Mouse (Mus musculus) cortical plate, adult 2 months (tissue): ENCODE data around the gene Ankrd23. TPM values are rescaled to one million over a fixed set of nuclear protein-coding genes. Genes with fewer than 3 reads are reported as not detected.

Source experiments
- H3K27ac ChIP-seq: fragments of 200-500 bp; 2 replicates; pipeline ENCODE4 v1.5.1; 2012; ENCODE audit warnings: low read length, control low read depth, inconsistent platforms; ENCODE audit not compliant: insufficient read depth
- H3K4me1 ChIP-seq: fragments of 200-500 bp; 2 replicates; pipeline ENCODE4 v1.6.1; 2011; ENCODE audit warnings: low read length; ENCODE audit not compliant: control insufficient read depth, insufficient read depth
- H3K4me3 ChIP-seq: fragments of 200-500 bp; 2 replicates; pipeline ENCODE4 v1.5.1; 2011; ENCODE audit warnings: mild to moderate bottlenecking, low read length, control low read depth; ENCODE audit not compliant: insufficient read depth
- CTCF ChIP-seq: fragments of 200-500 bp; IDR thresholded peaks from 2 replicates; pipeline ENCODE4 v1.5.1; 2011; ENCODE audit warnings: mild to moderate bottlenecking, control low read depth, low read length; ENCODE audit not compliant: insufficient read depth; ENCODE audit errors: extremely low read depth
- POLR2A ChIP-seq: fragments of 200-500 bp; IDR thresholded peaks from 2 replicates; pipeline ENCODE4 v1.6.1; 2011; ENCODE audit warnings: mild to moderate bottlenecking, low read length, control low read depth; ENCODE audit not compliant: insufficient read depth; ENCODE audit errors: extremely low read depth
- polyA plus RNA-seq: library from polyadenylated mRNA; depleted of rRNA; stranded (reverse); fragments of >200 nt; gene quantifications from 2 replicates; pipeline ENCODE4 v1.2.3, GENCODE M21; 2012

Gene Ankrd23
- polyA plus RNA-seq, 1 experiment, result 10.4 TPM

GRCm38 (mm10) chr1:36528351-36528750, 8.3 kb downstream of the Ankrd23 start:
- Histone ChIP-seq H3K4me3 (no peak overlapping the region), H3K4me1 (no peaks in the 10 kb centered on the region), H3K27ac (no peak overlapping the region)
- TF ChIP-seq POLR2A, result no peak
- no peak for TF ChIP-seq CTCF

GRCm38 (mm10) chr1:36526903-36527302, 9.8 kb downstream of the Ankrd23 start:
- H3K4me1 ChIP-seq, result no peaks in the 10 kb centered on the region
- TF ChIP-seq CTCF (no peak), POLR2A (no peak)
- no peak overlapping the region for H3K4me3 ChIP-seq
- H3K27ac ChIP-seq, result no peak overlapping the region

- H3K27ac ChIP-seq, result no peak overlapping the region
- no peak overlapping the region for H3K4me3 ChIP-seq
- H3K4me1 ChIP-seq, result no peaks in the 10 kb centered on the region
- TF ChIP-seq POLR2A (no peak), CTCF (no peak)
These were observed 10.9 kb downstream of the Ankrd23 start for GRCm38 (mm10) chr1:36525774-36526173.

GRCm38 (mm10) chr1:36524058-36524457, 12.6 kb downstream of the Ankrd23 start:
- no peak for TF ChIP-seq CTCF
- no peak for TF ChIP-seq POLR2A
- H3K4me1 ChIP-seq, result no peaks in the 10 kb centered on the region
- no peak overlapping the region for H3K27ac ChIP-seq
- H3K4me3 ChIP-seq, result no peak overlapping the region

GRCm38 (mm10) chr1:36523332-36524013, 13.2 kb downstream of the Ankrd23 start:
- no peak overlapping the region for H3K27ac ChIP-seq
- H3K4me1 ChIP-seq, result no peaks in the 10 kb centered on the region
- no peak overlapping the region for H3K4me3 ChIP-seq
- TF ChIP-seq CTCF (no peak), POLR2A (no peak)

- Histone ChIP-seq H3K4me3 (no peak overlapping the region), H3K4me1 (peaks cover 3% of the 10 kb centered on the region; the same call in 1 of the 2 replicates), H3K27ac (no peak overlapping the region)
- TF ChIP-seq POLR2A (no peak), CTCF (no peak)
These were observed 14.5 kb downstream of the Ankrd23 start for GRCm38 (mm10) chr1:36522210-36522609.

- Histone ChIP-seq H3K4me3 (no peak overlapping the region), H3K27ac (no peak overlapping the region), H3K4me1 (peaks cover 3% of the 10 kb centered on the region; the same call in 1 of the 2 replicates)
- no peak for TF ChIP-seq CTCF
- TF ChIP-seq POLR2A, result no peak
These were observed 17.1 kb downstream of the Ankrd23 start for GRCm38 (mm10) chr1:36519626-36520025.

GRCm38 (mm10) chr1:36518259-36518658, 18.4 kb downstream of the Ankrd23 start:
- H3K4me3 ChIP-seq, result no peak overlapping the region
- peaks cover 3% of the 10 kb centered on the region; the same call in 1 of the 2 replicates for H3K4me1 ChIP-seq
- H3K27ac ChIP-seq, result no peak overlapping the region
- no peak for TF ChIP-seq POLR2A
- TF ChIP-seq CTCF, result no peak

- Histone ChIP-seq H3K4me3 (peak overlapping the region; percentile 42; the same call in 1 of the 2 replicates), H3K27ac (no peak overlapping the region), H3K4me1 (peaks cover 3% of the 10 kb centered on the region; the same call in 1 of the 2 replicates)
- no peak for TF ChIP-seq POLR2A
- peak; percentile 22; the same call in 1 of the 2 replicates for TF ChIP-seq CTCF
These were observed 23.0 kb downstream of the Ankrd23 start for GRCm38 (mm10) chr1:36513718-36514117.

- Histone ChIP-seq H3K4me1 (peaks cover 3% of the 10 kb centered on the region; the same call in 1 of the 2 replicates), H3K27ac (no peak overlapping the region), H3K4me3 (peak overlapping the region; percentile 42)
- TF ChIP-seq POLR2A (no peak), CTCF (no peak)
These were observed 23.4 kb downstream of the Ankrd23 start for GRCm38 (mm10) chr1:36513310-36513709.

- Histone ChIP-seq H3K4me3 (peak overlapping the region; percentile 42), H3K27ac (0 out of 2 replicates have a peak overlapping the region, but pooled peaks have one; percentile 0), H3K4me1 (peaks cover 2% of the 10 kb centered on the region; the same call in 1 of the 2 replicates)
- no peak for TF ChIP-seq CTCF
- TF ChIP-seq POLR2A, result no peak
These were observed 23.8 kb downstream of the Ankrd23 start for GRCm38 (mm10) chr1:36512966-36513280.
